Mouse (Mus musculus): ENCODE measurements around the gene Smarca4. TPM values are rescaled to one million over a fixed set of nuclear protein-coding genes. Genes with fewer than 3 reads are reported as not detected.

Gene Smarca4
- 22.1 and 24.4 TPM in 2 replicates for polyA plus RNA-seq (2015; fragmentation: Nextera tagmentation; extraction: Ambion mirVana)

- whole genome bisulfite sequencing = under 1% methylated on average over 42 of the region's 45 CpGs
- Histone ChIP-seq H3K36me3 (ENCODE audit: control insufficient read depth, insufficient read depth) (no peaks in the 10 kb centered on the region), H3K4me2 (replicated peaks; ENCODE audit: low read depth) (peak within 1 kb of the TSS; percentile 69), H3K27me3 (replicated peaks; ENCODE audit: control insufficient read depth, insufficient read depth, low read length) (no peaks in the 10 kb centered on the region), H3K27ac (ENCODE audit: low read depth, low read length) (peak within 1 kb of the TSS; percentile 92), H3K9me3 (ENCODE audit: control insufficient read depth) (no peaks in the 10 kb centered on the region), H3K9ac (ENCODE audit: low read depth, low read length) (peak within 1 kb of the TSS; percentile 87), H3K4me3 (ENCODE audit: low read depth, low read length) (peak within 1 kb of the TSS; percentile 81), H3K4me1 (replicated peaks; ENCODE audit: control insufficient read depth, insufficient read depth, low read length) (no peaks in the 10 kb centered on the region)
- ATAC-seq = peak; percentile 95
- TF ChIP-seq CTCF (IDR thresholded peaks at IDR 0.05; ENCODE audit: low read depth) = no peak
Measured at GRCm38 (mm10) chr9:21615617-21616231, at the start of gene Smarca4. Gene Smarca4 (plus strand): TSS chr9:21616169.

- no peaks in the 10 kb centered on the region for H3K27me3 ChIP-seq (replicated peaks; ENCODE audit: control insufficient read depth, insufficient read depth, low read length)
- no peak overlapping the region for H3K4me3 ChIP-seq (ENCODE audit: low read depth, low read length)
- 93% methylated on average over 1 of the region's 1 CpGs for WGBS
- no peak overlapping the region for H3K27ac ChIP-seq (ENCODE audit: low read depth, low read length)
- ATAC-seq = no peak
- no peak overlapping the region for H3K9ac ChIP-seq (ENCODE audit: low read depth, low read length)
- H3K36me3 ChIP-seq (ENCODE audit: control insufficient read depth, insufficient read depth) = peaks cover 24% of the 10 kb centered on the region
- no peaks in the 10 kb centered on the region for H3K4me1 ChIP-seq (replicated peaks; ENCODE audit: control insufficient read depth, insufficient read depth, low read length)
- TF ChIP-seq CTCF (IDR thresholded peaks at IDR 0.05; ENCODE audit: low read depth) = no peak
- no peaks in the 10 kb centered on the region for H3K9me3 ChIP-seq (ENCODE audit: control insufficient read depth)
- H3K4me2 ChIP-seq (replicated peaks; ENCODE audit: low read depth) = no peak overlapping the region
Measured at GRCm38 (mm10) chr9:21566538-21566937, 49.4 kb upstream of the Smarca4 start.

GRCm38 (mm10) chr9:21567051-21567450 is 48.9 kb upstream of the Smarca4 start:
- no peaks in the 10 kb centered on the region for H3K4me1 ChIP-seq (replicated peaks; ENCODE audit: control insufficient read depth, insufficient read depth, low read length)
- no peak overlapping the region for H3K9ac ChIP-seq (ENCODE audit: low read depth, low read length)

GRCm38 (mm10) chr9:21568657-21569255 is 47.2 kb upstream of the Smarca4 start:
- no peak overlapping the region for H3K4me2 ChIP-seq (replicated peaks; ENCODE audit: low read depth)
- TF ChIP-seq CTCF (IDR thresholded peaks at IDR 0.05; ENCODE audit: low read depth) = no peak
- H3K4me3 ChIP-seq (ENCODE audit: low read depth, low read length) = no peak overlapping the region
- H3K36me3 ChIP-seq (ENCODE audit: control insufficient read depth, insufficient read depth) = peaks cover 38% of the 10 kb centered on the region
- no peak overlapping the region for H3K27ac ChIP-seq (ENCODE audit: low read depth, low read length)
- ATAC-seq = no peak
- no peaks in the 10 kb centered on the region for H3K9me3 ChIP-seq (ENCODE audit: control insufficient read depth)
- WGBS = 82% methylated on average over 8 of the region's 8 CpGs
- H3K4me1 ChIP-seq (replicated peaks; ENCODE audit: control insufficient read depth, insufficient read depth, low read length) = no peaks in the 10 kb centered on the region
- H3K27me3 ChIP-seq (replicated peaks; ENCODE audit: control insufficient read depth, insufficient read depth, low read length) = no peaks in the 10 kb centered on the region
- H3K9ac ChIP-seq (ENCODE audit: low read depth, low read length) = no peak overlapping the region

More at GRCm38 (mm10) chr9:21567051-21567450, 48.9 kb upstream of the Smarca4 start:
- TF ChIP-seq CTCF (IDR thresholded peaks at IDR 0.05; ENCODE audit: low read depth) = no peak
- Histone ChIP-seq H3K27ac (ENCODE audit: low read depth, low read length) (no peak overlapping the region), H3K27me3 (replicated peaks; ENCODE audit: control insufficient read depth, insufficient read depth, low read length) (no peaks in the 10 kb centered on the region), H3K36me3 (ENCODE audit: control insufficient read depth, insufficient read depth) (peaks cover 24% of the 10 kb centered on the region), H3K9me3 (ENCODE audit: control insufficient read depth) (no peaks in the 10 kb centered on the region), H3K4me2 (replicated peaks; ENCODE audit: low read depth) (no peak overlapping the region), H3K4me3 (ENCODE audit: low read depth, low read length) (no peak overlapping the region)
- ATAC-seq = no peak
- 67% methylated on average over 2 of the region's 2 CpGs for WGBS

- H3K4me2 ChIP-seq (replicated peaks; ENCODE audit: low read depth) = no peak overlapping the region
- H3K9me3 ChIP-seq (ENCODE audit: control insufficient read depth) = no peaks in the 10 kb centered on the region
- TF ChIP-seq CTCF (IDR thresholded peaks at IDR 0.05; ENCODE audit: low read depth) = no peak
- H3K27me3 ChIP-seq (replicated peaks; ENCODE audit: control insufficient read depth, insufficient read depth, low read length) = no peaks in the 10 kb centered on the region
- no peak overlapping the region for H3K4me3 ChIP-seq (ENCODE audit: low read depth, low read length)
- no peak overlapping the region for H3K9ac ChIP-seq (ENCODE audit: low read depth, low read length)
- H3K36me3 ChIP-seq (ENCODE audit: control insufficient read depth, insufficient read depth) = peaks cover 82% of the 10 kb centered on the region
- 92% methylated on average over 8 of the region's 8 CpGs for WGBS
- peak overlapping the region; percentile 23; the same call in 1 of the 2 replicates for H3K27ac ChIP-seq (ENCODE audit: low read depth, low read length)
- H3K4me1 ChIP-seq (replicated peaks; ENCODE audit: control insufficient read depth, insufficient read depth, low read length) = no peaks in the 10 kb centered on the region
- ATAC-seq = no peak
Measured at GRCm38 (mm10) chr9:21574012-21574801, 41.8 kb upstream of the Smarca4 start.

GRCm38 (mm10) chr9:21575253-21575652 is 40.7 kb upstream of the Smarca4 start:
- no peak overlapping the region for H3K27ac ChIP-seq (ENCODE audit: low read depth, low read length)
- no peaks in the 10 kb centered on the region for H3K27me3 ChIP-seq (replicated peaks; ENCODE audit: control insufficient read depth, insufficient read depth, low read length)
- no peak overlapping the region for H3K9ac ChIP-seq (ENCODE audit: low read depth, low read length)
- no peak for TF ChIP-seq CTCF (IDR thresholded peaks at IDR 0.05; ENCODE audit: low read depth)
- ATAC-seq = no peak
- no peaks in the 10 kb centered on the region for H3K4me1 ChIP-seq (replicated peaks; ENCODE audit: control insufficient read depth, insufficient read depth, low read length)
- H3K36me3 ChIP-seq (ENCODE audit: control insufficient read depth, insufficient read depth) = peaks cover 83% of the 10 kb centered on the region
- no peaks in the 10 kb centered on the region for H3K9me3 ChIP-seq (ENCODE audit: control insufficient read depth)
- no peak overlapping the region for H3K4me2 ChIP-seq (replicated peaks; ENCODE audit: low read depth)
- no peak overlapping the region for H3K4me3 ChIP-seq (ENCODE audit: low read depth, low read length)
- WGBS = 93% methylated on average over 10 of the region's 10 CpGs

All from intestine, postnatal 0 days (tissue).